Mouse (Mus musculus) MN1 (cell line): Measurements from ENCODE around the gene Gm17606.
"Not testable (repeated sequence)": the region's sequence is repeated elsewhere in the genome, so short reads cannot be mapped to it uniquely, and the experiment has no call there.

Experiments used
- DNase-seq: peaks from one replicate; pipeline ENCODE4 v3.0.0-alpha.2; 2016; ENCODE audit warnings: low spot score

The Gm17606 gene

GRCm38 (mm10) chr14:54640946-54641304 is at the start of gene Gm17606:
Gm17606 (plus strand) TSS chr14:54640952.
- no peak for DNase-seq

- DNase-seq = no peak
Measured at GRCm38 (mm10) chr14:54591056-54591455, 49.7 kb upstream of the Gm17606 start.

GRCm38 (mm10) chr14:54592319-54592934 is 48.3 kb upstream of the Gm17606 start:
- no peak for DNase-seq

GRCm38 (mm10) chr14:54594055-54594454 is 46.7 kb upstream of the Gm17606 start:
- no peak for DNase-seq

- DNase-seq = no peak
Measured at GRCm38 (mm10) chr14:54594631-54595414, 45.9 kb upstream of the Gm17606 start.

GRCm38 (mm10) chr14:54597084-54597483 is 43.7 kb upstream of the Gm17606 start:
- DNase-seq = no peak

GRCm38 (mm10) chr14:54601601-54602000 is 39.2 kb upstream of the Gm17606 start:
- DNase-seq = no peak

GRCm38 (mm10) chr14:54602613-54603012 is 38.1 kb upstream of the Gm17606 start:
- DNase-seq = no peak

- peak; percentile 97 for DNase-seq
Measured at GRCm38 (mm10) chr14:54603038-54603654, 37.6 kb upstream of the Gm17606 start.

- DNase-seq = no peak
Measured at GRCm38 (mm10) chr14:54603686-54604085, 37.1 kb upstream of the Gm17606 start.

GRCm38 (mm10) chr14:54605752-54606321 is 34.9 kb upstream of the Gm17606 start, which contains the start of gene 4931414P19Rik:
4931414P19Rik (minus strand) TSS chr14:54605993.
- peak; percentile 69 for DNase-seq

- no peak for DNase-seq
Measured at GRCm38 (mm10) chr14:54607226-54607625, 33.5 kb upstream of the Gm17606 start.

GRCm38 (mm10) chr14:54609245-54609644 is 31.5 kb upstream of the Gm17606 start:
- no peak for DNase-seq

GRCm38 (mm10) chr14:54609962-54610361 is 30.8 kb upstream of the Gm17606 start:
- peak; percentile 30 for DNase-seq

- DNase-seq = no peak
Measured at GRCm38 (mm10) chr14:54610648-54611047, 30.1 kb upstream of the Gm17606 start.

GRCm38 (mm10) chr14:54614130-54614529 is 26.6 kb upstream of the Gm17606 start:
- DNase-seq = not testable (repeated sequence)

- DNase-seq = no peak
Measured at GRCm38 (mm10) chr14:54616226-54616825, 24.4 kb upstream of the Gm17606 start.

GRCm38 (mm10) chr14:54617152-54617896 is 23.4 kb upstream of the Gm17606 start:
- peak; percentile 36 for DNase-seq

- peak; percentile 92 for DNase-seq
Measured at GRCm38 (mm10) chr14:54617897-54618365, 22.8 kb upstream of the Gm17606 start, which contains the start of gene Psmb5. Psmb5 (minus strand) TSS chr14:54618022.

- DNase-seq = no peak
Measured at GRCm38 (mm10) chr14:54621133-54621532, 19.6 kb upstream of the Gm17606 start, which contains the start of gene Psmb11. Psmb11 (plus strand) TSS chr14:54621433.

GRCm38 (mm10) chr14:54623334-54623733 is 17.4 kb upstream of the Gm17606 start:
- no peak for DNase-seq
